Mouse (Mus musculus) G1E (cell line): Measurements from ENCODE around the gene Rere. TPM values are rescaled to one million over a fixed set of nuclear protein-coding genes. Genes with fewer than 3 reads are reported as not detected.

Source experiments
- ATAC-seq: 2 replicates; pipeline ENCODE4 v1.8.0; 2016; ENCODE audit warnings: mild to moderate bottlenecking; ENCODE audit not compliant: insufficient number of reproducible peaks, poor library complexity, low FRiP score, severe bottlenecking; ENCODE audit errors: extremely low read depth
- DNase-seq: peaks from one replicate; pipeline ENCODE4 v3.0.0; 2012; ENCODE audit warnings: low spot score
- H3K27me3 ChIP-seq: 2 replicates; pipeline ENCODE4 v1.6.1; 2012; ENCODE audit warnings: mild to moderate bottlenecking, low read length, inconsistent platforms; ENCODE audit not compliant: insufficient read depth
- H3K36me3 ChIP-seq: replicated peaks from 2 replicates; pipeline ENCODE3; 2012; ENCODE audit warnings: mild to moderate bottlenecking, inconsistent platforms
- H3K4me1 ChIP-seq: 2 replicates; pipeline ENCODE4 v1.6.1; 2012; ENCODE audit warnings: low read depth, low read length, inconsistent platforms, mixed read lengths; ENCODE audit not compliant: insufficient read depth
- H3K4me3 ChIP-seq: 2 replicates; pipeline ENCODE4 v1.5.1; 2012; ENCODE audit warnings: low read depth, mild to moderate bottlenecking, inconsistent platforms, low read length, moderate library complexity, mixed read lengths
- H3K9me3 ChIP-seq: replicated peaks from 2 replicates; pipeline ENCODE4 v1.6.1; 2012; ENCODE audit warnings: inconsistent platforms
- CTCF ChIP-seq: IDR thresholded peaks from 2 replicates; pipeline ENCODE4 v1.5.1; 2012; ENCODE audit warnings: low read depth, low read length, inconsistent platforms, mixed read lengths
- GATA1 ChIP-seq: IDR thresholded peaks from 2 replicates; pipeline ENCODE4 v1.6.1; 2012; ENCODE audit warnings: borderline replicate concordance, low read length, inconsistent platforms, mixed read lengths
- GATA2 ChIP-seq: IDR thresholded peaks from 2 replicates; pipeline ENCODE4 v1.6.1; 2012; ENCODE audit warnings: low read depth, low read length, inconsistent platforms, borderline replicate concordance
- POLR2AphosphoS5 ChIP-seq: IDR thresholded peaks from 2 replicates; pipeline ENCODE4 v1.6.1; 2012; ENCODE audit warnings: low read depth, low read length, inconsistent platforms; ENCODE audit not compliant: insufficient replicate concordance
- TAL1 ChIP-seq: conservative IDR thresholded peaks from 2 replicates; pipeline ENCODE4 v1.6.1; 2012; ENCODE audit warnings: low read depth, low read length, inconsistent platforms, mixed read lengths
- polyA plus RNA-seq: library from polyadenylated mRNA; stranded (reverse); fragments of >175 nt; gene quantifications from 2 replicates; pipeline ENCODE4 v1.2.3, GENCODE M21; 2012
- total RNA-seq, 2 experiments: library from RNA; stranded (forward) in 1 of 2; stranded (reverse) in 1 of 2; fragments of 200-1000 nt in 1 of 2; fragments of >200 nt in 1 of 2; fragmentation: Nextera tagmentation in 1 of 2; gene quantifications; 2 replicates each; pipeline ENCODE4 v1.2.3; 2014 to 2017

The Rere gene
- total and polyA plus RNA-seq, 3 experiments, result 17.4 to 329 (median 154) TPM

DNA sequence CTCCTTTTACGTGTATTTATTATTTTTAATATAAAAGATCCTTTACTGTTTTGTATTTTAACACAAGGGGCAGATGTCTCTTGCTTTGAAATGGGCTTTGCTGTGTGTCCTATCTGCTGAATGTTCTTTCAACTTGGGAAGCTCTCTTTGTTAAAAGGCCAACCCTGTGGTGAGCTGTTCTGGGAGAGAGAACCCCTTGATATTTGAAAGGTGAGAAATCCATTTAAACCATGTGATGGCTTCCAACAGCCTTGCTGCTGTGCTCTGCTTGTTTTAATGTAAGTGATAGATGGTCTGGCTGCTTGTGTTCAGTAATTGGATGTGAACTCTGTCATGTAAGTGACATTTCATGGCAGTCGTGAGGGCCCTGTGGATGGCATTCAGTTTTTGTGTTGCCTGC lies 175.4 kb downstream of the Rere start:
- ATAC-seq (no peak), DNase-seq (no peak)
- peaks cover 83% of the 10 kb centered on the region for H3K4me1 ChIP-seq
- peaks cover 32% of the 10 kb centered on the region for H3K36me3 ChIP-seq
- TF ChIP-seq TAL1, result no peak
- H3K9me3 ChIP-seq, result no peaks in the 10 kb centered on the region
- H3K27me3 ChIP-seq, result no peaks in the 10 kb centered on the region
- no peak overlapping the region for H3K4me3 ChIP-seq

DNA sequence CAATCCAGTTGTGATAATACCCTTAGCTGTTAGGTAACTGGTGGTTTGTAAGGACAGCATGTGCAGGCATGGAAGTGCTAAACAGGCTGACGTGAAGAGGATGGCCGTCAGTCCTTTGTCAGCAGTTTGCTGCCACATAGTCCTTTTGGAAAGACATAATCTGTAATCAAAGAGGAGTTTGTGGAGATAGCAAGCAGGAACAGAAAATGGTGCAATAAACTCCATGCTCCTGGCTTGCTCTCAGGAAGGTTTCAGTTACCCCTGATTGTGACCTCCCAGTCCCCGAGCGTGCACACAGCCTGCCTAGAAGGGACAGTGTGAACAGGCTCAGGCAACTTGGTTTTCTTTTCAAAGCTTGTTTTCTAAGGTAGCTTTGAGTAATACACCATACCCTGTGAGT lies 175.9 kb downstream of the Rere start:
- Histone ChIP-seq H3K27me3 (no peaks in the 10 kb centered on the region), H3K4me1 (peaks cover 82% of the 10 kb centered on the region), H3K4me3 (no peak overlapping the region), H3K36me3 (peaks cover 28% of the 10 kb centered on the region), H3K9me3 (no peaks in the 10 kb centered on the region)
- ATAC-seq, result no peak
- DNase-seq, result no peak
- TF ChIP-seq GATA2, result no peak
- no peak for TF ChIP-seq POLR2AphosphoS5
- no peak for TF ChIP-seq CTCF
- TF ChIP-seq GATA1, result no peak
- TF ChIP-seq TAL1, result no peak

DNA sequence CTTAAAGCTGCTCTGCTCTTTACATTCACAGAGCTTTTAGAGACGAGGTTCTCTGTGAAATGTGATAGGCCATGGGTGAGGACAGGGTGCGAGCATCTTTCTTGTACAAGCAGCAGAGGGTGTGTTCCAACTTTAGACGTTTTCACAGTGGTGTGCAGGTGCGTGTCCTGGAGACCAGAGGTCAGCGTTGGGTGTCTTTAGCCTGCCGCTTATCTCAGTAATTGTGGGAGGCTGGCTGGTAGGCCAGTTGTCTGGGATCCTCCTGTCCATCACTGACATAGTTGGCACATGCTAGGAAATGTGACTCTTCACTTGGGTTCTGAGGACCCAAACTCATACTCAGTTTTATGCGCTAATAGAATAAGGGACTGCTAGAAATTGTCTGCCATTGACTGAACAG lies 176.3 kb downstream of the Rere start:
- H3K36me3 ChIP-seq, result peaks cover 27% of the 10 kb centered on the region
- no peak for ATAC-seq
- no peak for DNase-seq
- no peaks in the 10 kb centered on the region for H3K27me3 ChIP-seq
- no peak overlapping the region; the same call in 1 of the 2 replicates for H3K4me3 ChIP-seq
- TF ChIP-seq GATA2 (no peak), GATA1 (no peak), POLR2AphosphoS5 (no peak), CTCF (no peak), TAL1 (no peak)
- peaks cover 84% of the 10 kb centered on the region for H3K4me1 ChIP-seq
- H3K9me3 ChIP-seq, result no peaks in the 10 kb centered on the region

GRCm38 (mm10) chr4:150459022-150459794 lies 177.8 kb downstream of the Rere start:
- no peaks in the 10 kb centered on the region for H3K9me3 ChIP-seq
- H3K36me3 ChIP-seq, result peaks cover 29% of the 10 kb centered on the region
- DNase-seq (no peak), ATAC-seq (peak; percentile 31)
- no peak overlapping the region; the same call in 1 of the 2 replicates for H3K4me3 ChIP-seq
- TF ChIP-seq CTCF (no peak), TAL1 (peak; percentile 59), POLR2AphosphoS5 (no peak)
- H3K4me1 ChIP-seq, result peaks cover 87% of the 10 kb centered on the region
- H3K27me3 ChIP-seq, result no peaks in the 10 kb centered on the region

DNA sequence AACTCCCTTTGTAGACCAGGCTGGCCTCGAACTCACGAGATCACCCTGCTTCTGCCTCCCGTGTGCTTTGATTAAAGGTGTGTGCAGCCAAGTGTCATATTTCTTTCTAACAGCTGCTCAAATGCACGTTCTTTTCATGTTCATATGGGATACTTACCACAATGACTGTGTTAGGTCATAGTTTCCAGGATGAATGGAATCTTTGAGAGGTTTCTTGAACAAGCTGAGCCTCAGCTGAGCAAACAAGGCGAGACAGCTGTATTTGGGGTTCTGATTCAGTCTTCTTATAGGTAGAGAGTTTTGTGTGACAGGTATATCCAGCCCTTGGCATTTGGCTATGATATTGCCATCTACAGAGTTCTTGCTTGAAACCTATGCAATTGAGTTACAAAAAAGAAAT lies 179.0 kb downstream of the Rere start:
- H3K9me3 ChIP-seq, result no peaks in the 10 kb centered on the region
- no peaks in the 10 kb centered on the region for H3K27me3 ChIP-seq
- peaks cover 27% of the 10 kb centered on the region for H3K36me3 ChIP-seq
- H3K4me1 ChIP-seq, result peaks cover 87% of the 10 kb centered on the region
- ATAC-seq (no peak), DNase-seq (no peak)
- H3K4me3 ChIP-seq, result no peak overlapping the region; the same call in 1 of the 2 replicates
- no peak for TF ChIP-seq POLR2AphosphoS5
- TF ChIP-seq CTCF, result no peak
- TF ChIP-seq GATA1, result no peak
- no peak for TF ChIP-seq TAL1
- TF ChIP-seq GATA2, result no peak

- Histone ChIP-seq H3K27me3 (no peaks in the 10 kb centered on the region), H3K4me1 (peaks cover 89% of the 10 kb centered on the region), H3K36me3 (peaks cover 27% of the 10 kb centered on the region), H3K9me3 (no peaks in the 10 kb centered on the region), H3K4me3 (no peak overlapping the region; the same call in 1 of the 2 replicates)
- ATAC-seq (no peak), DNase-seq (no peak)
- no peak for TF ChIP-seq GATA1
- TF ChIP-seq CTCF, result no peak
- no peak for TF ChIP-seq POLR2AphosphoS5
- no peak for TF ChIP-seq GATA2
- TF ChIP-seq TAL1, result no peak
Measured at GRCm38 (mm10) chr4:150461011-150461410, 179.6 kb downstream of the Rere start.
